Mouse (Mus musculus) kidney, adult 9 months (tissue): ENCODE data around the gene Dr1.
A peak's percentile ranks its signal among the peaks of the same experiment; 100 is the strongest.
"Not testable (repeated sequence)": the region's sequence is repeated elsewhere in the genome, so short reads cannot be mapped to it uniquely, and the experiment has no call there.

Experiments used
- DNase-seq: peaks from one replicate; pipeline ENCODE4 v3.0.0; 2022

The Dr1 gene

GRCm38 (mm10) chr5:108268127-108269062 is at the start of gene Dr1:
Gene Dr1 (plus strand): TSS chr5:108268897.
- peak; percentile 82 for DNase-seq

DNA sequence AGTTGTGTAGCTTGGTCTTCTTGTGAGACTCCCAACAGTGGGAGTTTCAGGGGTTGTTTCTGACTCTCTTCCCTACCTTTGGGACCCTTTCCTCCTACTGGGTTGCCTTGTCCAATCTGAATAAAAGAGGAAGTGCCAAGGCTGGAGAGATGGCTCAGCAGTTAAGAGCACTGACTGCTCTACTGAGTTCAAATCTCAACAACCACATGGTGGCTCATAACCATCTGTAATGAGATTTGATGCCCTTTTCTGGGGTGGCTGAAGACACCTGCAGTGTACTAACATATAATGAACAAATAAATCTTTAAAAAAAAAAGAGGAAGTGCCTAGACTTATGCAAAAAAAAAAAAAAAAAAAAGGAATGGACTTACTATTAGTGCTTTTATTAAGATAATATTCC is 44.6 kb upstream of the Dr1 start:
- DNase-seq, result no peak

- peak; percentile 45 for DNase-seq
These were observed 42.5 kb upstream of the Dr1 start for GRCm38 (mm10) chr5:108226159-108226558.

DNA sequence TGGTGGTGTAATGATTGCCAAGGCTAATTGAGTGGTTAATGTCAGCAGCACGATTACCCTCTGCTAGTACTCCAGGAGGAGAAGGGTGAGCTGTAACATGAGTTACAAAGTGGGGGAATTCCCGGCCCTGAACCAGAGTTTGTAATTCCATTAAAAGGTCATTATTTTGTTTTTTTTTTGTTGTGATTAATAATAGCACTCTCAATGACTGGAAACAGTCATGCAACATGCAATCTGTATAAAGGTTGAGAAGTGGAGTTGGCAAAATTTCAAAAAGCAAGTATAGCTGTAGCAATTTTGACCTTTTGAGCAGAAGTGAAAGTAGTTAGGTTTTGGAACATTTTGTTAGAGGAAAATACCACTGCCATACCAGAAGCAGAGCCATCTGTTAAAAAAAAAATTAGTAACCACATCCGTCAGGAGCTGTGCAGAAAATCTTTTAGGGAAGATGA is 22.4 kb upstream of the Dr1 start:
- DNase-seq, result no peak

DNA sequence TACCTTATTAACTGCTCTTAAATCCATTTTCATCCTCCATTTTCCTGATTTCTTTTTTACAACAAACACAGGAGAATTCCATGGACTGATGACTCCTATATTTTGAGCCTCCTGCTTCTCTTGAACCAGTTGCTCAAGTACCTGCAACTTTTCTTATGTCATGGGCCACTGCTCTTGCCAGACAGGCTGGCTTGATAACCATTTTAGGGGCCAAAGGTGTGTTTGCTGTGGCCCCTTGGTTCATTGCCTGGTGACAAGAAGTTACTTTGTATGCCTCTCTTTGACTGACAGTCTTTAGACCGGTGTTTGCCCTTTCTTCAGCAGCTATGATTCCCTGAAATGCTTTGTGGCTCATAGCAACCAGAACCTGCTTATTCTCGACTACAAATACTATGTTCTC is 18.7 kb upstream of the Dr1 start:
- no peak for DNase-seq

GRCm38 (mm10) chr5:108255259-108255658 is 13.4 kb upstream of the Dr1 start:
- DNase-seq, result no peak

DNA sequence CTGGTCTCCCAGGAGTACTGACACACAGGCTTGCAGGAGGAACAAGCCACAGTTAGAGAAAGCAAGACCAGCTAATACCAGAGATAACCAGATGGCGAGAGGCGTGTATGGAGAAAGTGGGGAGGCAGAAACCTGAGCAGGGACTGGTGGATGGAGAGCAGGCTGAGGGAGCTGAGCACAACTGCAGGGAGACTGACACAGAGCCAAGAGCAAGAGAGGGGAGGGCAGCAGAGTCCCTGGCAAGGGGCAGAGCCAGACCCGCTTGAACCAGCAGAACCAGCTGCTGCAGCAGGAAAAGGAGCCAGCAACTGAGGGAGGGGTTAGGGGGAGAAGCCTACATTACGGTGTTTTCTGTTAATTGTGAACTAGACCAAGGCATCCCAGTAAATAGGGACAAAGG is 6.0 kb upstream of the Dr1 start:
- DNase-seq, result peak; percentile 79

GRCm38 (mm10) chr5:108263785-108264184 is 4.9 kb upstream of the Dr1 start:
- not testable (repeated sequence) for DNase-seq

GRCm38 (mm10) chr5:108266990-108267389 is 1.7 kb upstream of the Dr1 start:
- DNase-seq, result no peak

GRCm38 (mm10) chr5:108269063-108269810 is 540 bp downstream of the Dr1 start:
- peak; percentile 20 for DNase-seq

- no peak for DNase-seq
These were observed 1.1 kb downstream of the Dr1 start for GRCm38 (mm10) chr5:108269811-108270151.

DNA sequence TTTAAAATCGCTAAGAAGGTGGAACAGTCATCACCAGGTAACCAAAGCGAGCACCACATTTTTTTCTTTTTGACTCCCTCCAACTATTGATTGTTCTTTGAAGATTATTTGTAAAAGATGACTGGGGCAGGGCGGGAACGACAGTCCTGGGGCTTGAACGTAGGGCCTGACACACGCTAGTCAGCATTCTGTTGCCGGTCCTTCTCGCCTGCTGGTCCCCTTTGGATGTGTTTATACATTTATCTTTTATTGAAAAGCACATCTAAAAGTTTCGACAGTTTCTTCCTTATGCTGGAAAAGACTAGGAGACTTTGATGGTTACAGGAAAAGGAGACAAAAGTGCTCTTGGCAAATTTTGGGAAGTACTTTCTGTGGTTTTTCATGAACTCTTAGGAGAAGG is 1.7 kb downstream of the Dr1 start:
- DNase-seq, result no peak

DNA sequence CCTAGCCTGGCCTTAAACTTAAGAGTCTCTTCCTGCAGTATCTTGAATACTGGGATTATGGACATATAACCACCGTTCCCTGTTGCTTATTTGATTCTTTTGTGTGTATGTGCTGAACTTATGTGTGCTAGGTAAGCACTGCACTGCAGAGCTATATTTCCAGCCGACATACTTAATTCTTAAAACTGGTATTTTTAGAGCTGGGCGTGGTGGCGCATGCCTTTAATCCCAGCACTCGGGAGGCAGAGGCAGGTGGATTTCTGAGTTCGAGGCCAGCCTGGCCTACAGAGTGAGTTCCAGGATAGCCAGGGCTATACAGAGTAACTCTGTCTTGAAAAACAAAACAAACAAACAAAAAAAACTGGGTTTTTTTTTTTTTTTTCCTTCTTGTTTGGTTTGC is 2.6 kb downstream of the Dr1 start:
- not testable (repeated sequence) for DNase-seq

- DNase-seq, result no peak
These were observed 18.3 kb downstream of the Dr1 start for GRCm38 (mm10) chr5:108286957-108287356.

- DNase-seq, result no peak
These were observed 32.9 kb downstream of the Dr1 start for GRCm38 (mm10) chr5:108301567-108301966.

DNA sequence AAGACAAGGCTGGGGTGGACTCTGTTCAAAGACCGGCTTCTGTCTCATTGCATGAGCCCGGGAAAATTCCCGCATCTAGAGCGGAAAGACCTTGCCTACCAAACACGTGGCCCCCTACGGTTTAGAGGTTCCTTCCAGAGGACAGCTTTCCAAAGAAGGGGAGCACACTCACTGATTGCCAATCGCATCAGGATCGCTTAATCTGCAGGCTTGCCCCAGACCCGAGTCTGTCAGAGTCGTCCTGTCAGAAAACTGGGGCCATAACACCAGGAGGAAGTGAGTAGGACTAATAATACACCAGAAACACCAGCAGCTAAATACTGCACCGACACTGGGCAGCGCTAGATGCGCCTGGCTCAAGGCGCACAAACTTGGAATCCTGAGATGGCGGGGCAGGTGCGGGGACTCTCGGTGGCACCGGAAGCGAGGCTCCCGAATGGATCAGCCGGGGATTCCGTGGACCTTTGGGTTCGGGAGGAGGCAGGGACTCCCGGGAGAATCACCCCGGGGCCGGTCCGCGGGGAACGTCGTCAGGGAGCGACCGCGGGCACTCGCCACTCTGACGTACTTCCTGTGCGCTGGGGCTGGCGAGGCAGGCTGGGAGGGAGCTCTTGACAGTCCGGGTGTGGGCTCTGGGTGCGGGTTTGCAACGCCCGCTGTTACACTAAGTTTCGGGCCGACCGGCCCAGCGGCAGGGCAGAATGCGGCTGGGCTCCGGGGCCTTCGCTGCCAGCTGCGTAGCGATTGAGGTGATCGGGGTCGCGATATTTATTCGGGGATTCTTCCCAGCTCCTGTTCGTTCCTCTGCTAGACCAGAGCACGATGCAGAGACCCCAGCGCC is 43.7 kb downstream of the Dr1 start, which contains the start of gene Pigg:
Pigg (plus strand) TSS at position 386 of the 841 bp plus-strand sequence.
- DNase-seq, result peak; percentile 92

DNA sequence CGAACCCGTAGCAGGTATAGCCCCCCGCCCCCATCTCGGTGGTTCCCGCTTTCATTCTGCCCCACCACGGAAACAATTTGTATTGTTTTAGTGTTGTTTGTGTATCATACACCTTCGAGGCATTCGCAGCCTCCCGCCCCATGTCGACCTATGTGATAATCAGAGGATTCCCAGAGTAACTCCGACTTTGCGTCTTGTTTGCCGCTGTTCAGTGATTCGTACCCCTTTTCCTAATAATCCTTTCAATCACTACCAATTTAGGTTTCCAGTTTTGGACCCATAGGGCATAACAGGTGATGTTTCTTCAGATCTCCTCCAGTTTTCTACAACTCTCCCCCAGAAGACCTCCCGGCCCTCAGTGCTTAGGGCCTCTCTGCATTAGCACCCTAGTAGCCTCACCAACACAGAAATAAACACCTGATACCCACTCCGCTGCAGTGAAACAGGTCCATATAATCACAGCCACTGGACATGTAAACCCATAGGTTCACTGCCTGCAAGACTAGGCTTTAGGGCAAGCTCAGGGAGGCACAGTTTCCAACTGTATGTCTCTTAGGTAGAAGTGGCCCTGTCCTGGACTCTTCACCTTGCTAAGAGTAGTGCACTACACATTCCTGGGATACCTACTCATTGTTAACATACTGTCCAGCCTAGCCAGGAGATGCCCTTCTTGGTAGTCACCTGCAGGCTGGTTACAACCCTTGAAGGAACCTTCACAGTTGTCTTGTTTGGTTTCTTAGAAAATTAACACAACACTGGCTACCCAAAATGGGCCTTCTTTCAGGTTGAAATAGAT is 44.6 kb downstream of the Dr1 start:
- no peak for DNase-seq
